Mouse (Mus musculus) cortical plate, adult 2 months (tissue): Measurements from ENCODE around the gene Cdsn.

ENCODE experiments used
- CTCF ChIP-seq: fragments of 200-500 bp; IDR thresholded peaks from 2 replicates; pipeline ENCODE4 v1.5.1; 2011; ENCODE audit warnings: mild to moderate bottlenecking, control low read depth, low read length; ENCODE audit not compliant: insufficient read depth; ENCODE audit errors: extremely low read depth
- POLR2A ChIP-seq: fragments of 200-500 bp; IDR thresholded peaks from 2 replicates; pipeline ENCODE4 v1.6.1; 2011; ENCODE audit warnings: mild to moderate bottlenecking, low read length, control low read depth; ENCODE audit not compliant: insufficient read depth; ENCODE audit errors: extremely low read depth

- TF ChIP-seq CTCF (no peak), POLR2A (no peak)
These were observed 37.2 kb upstream of the Cdsn start for GRCm38 (mm10) chr17:35514756-35515155.
